Mouse (Mus musculus) ES-Bruce4 (cell line): ENCODE results near the gene Prok2. TPM values are rescaled to one million over a fixed set of nuclear protein-coding genes. Genes with fewer than 3 reads are reported as not detected.
A peak's percentile ranks its signal among the peaks of the same experiment; 100 is the strongest.

Source experiments
- H3K27ac ChIP-seq: 2 replicates; pipeline ENCODE4 v1.5.1; 2012; ENCODE audit warnings: low read length, inconsistent platforms; ENCODE audit not compliant: insufficient read depth
- H3K27me3 ChIP-seq: 2 replicates; pipeline ENCODE4 v1.6.1; 2012; ENCODE audit warnings: mild to moderate bottlenecking, low read length, inconsistent platforms; ENCODE audit not compliant: control insufficient read depth, poor library complexity, insufficient read depth, severe bottlenecking
- H3K36me3 ChIP-seq: 2 replicates; pipeline ENCODE4 v1.6.1; 2012; ENCODE audit warnings: inconsistent platforms, mild to moderate bottlenecking, low read length, moderate library complexity; ENCODE audit not compliant: control insufficient read depth, poor library complexity, insufficient read depth, severe bottlenecking
- H3K4me1 ChIP-seq: one replicate; pipeline ENCODE4 v1.8.1; 2011; ENCODE audit warnings: low read length; ENCODE audit not compliant: control insufficient read depth, insufficient read depth
- H3K4me3 ChIP-seq: 2 replicates; pipeline ENCODE4 v1.5.1; 2011; ENCODE audit warnings: low read depth, mild to moderate bottlenecking, low read length
- H3K9ac ChIP-seq: 2 replicates; pipeline ENCODE4 v1.6.1; 2012; ENCODE audit warnings: low read depth, mild to moderate bottlenecking, inconsistent platforms; ENCODE audit not compliant: poor library complexity, severe bottlenecking
- H3K9me3 ChIP-seq: replicated peaks from 2 replicates; pipeline ENCODE4 v1.6.1; 2012; ENCODE audit warnings: mild to moderate bottlenecking, low read length, inconsistent platforms; ENCODE audit not compliant: control insufficient read depth, poor library complexity, insufficient read depth, severe bottlenecking
- CTCF ChIP-seq: IDR thresholded peaks from one replicate; pipeline ENCODE4 v1.8.1; 2011; ENCODE audit warnings: low read depth, low read length
- EP300 ChIP-seq: IDR thresholded peaks from 2 replicates; pipeline ENCODE4 v1.6.1; 2011; ENCODE audit warnings: low read depth, low read length; ENCODE audit not compliant: insufficient read depth
- POLR2A ChIP-seq: IDR thresholded peaks from one replicate; pipeline ENCODE4 v1.8.1; 2011; ENCODE audit warnings: low read length; ENCODE audit not compliant: insufficient read depth
- polyA plus RNA-seq: library from polyadenylated mRNA; stranded (reverse); fragments of >200 nt; gene quantifications from 2 replicates; pipeline ENCODE4 v1.2.4, GENCODE M21; 2011; ENCODE audit warnings: low read depth; ENCODE audit not compliant: missing spikeins, insufficient read depth, insufficient read length

Prok2 gene
- not detected in 2 replicates for polyA plus RNA-seq

DNA sequence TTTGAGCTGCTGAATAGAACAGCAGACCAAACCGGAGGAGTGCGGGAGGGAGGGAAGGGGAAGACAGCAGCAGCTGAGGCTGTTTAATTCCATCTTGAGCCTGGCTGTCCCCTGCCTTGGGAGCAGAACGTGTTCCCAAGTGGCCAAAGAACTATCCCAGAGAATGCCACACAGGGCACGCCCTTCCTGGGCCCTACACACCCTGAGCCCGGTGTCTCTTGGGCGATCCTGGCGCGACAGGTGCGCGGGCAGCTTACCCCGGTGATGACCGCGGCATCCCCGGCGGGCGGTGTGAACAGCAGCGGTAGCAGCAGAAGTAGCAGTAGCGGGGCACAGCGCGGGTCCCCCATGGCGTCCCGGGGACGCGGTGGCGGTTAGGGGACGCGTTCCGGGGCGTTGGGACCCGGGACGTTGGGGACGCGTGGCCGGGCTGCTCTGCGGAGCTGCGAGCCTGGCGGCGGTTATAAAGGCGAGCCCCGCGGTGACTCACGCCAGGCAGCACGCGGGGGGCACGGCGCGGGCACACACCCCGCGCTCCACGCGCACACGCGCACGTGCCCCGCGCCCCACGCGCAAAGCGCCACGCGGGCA, at the start of gene Prok2:
Gene Prok2 (minus strand): TSS at position 422 of the 591 bp plus-strand sequence.
- Histone ChIP-seq H3K36me3 (no peaks in the 10 kb centered on the region), H3K4me3 (peak within 1 kb of the TSS; percentile 81), H3K9ac (peak within 1 kb of the TSS; percentile 49), H3K27ac (no peak within 1 kb of the TSS), H3K27me3 (peaks cover 4% of the 10 kb centered on the region; the same call in 1 of the 2 replicates), H3K9me3 (no peaks in the 10 kb centered on the region), H3K4me1 (no peaks in the 10 kb centered on the region)
- no peak for TF ChIP-seq POLR2A
- no peak for TF ChIP-seq EP300

DNA sequence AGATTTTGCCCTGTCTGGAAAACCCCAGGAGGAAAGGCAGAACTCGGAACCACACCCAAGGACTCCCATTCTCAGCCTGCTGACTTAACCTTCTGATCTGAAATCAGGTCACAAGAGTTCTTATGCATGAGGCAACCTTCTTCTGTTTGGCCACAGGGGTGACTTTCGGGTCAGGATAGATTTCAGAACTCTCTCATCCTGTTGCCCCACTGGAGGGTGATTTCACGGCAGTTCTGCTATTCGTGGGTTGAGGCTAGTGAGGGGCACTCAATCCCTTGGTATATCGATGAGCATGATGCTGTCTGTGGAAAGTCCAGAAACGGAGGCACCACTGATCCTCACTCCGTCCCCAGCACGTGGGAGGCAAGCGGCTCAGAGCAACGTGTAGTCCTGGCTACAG, 48.5 kb upstream of the Prok2 start:
- Histone ChIP-seq H3K27me3 (no peaks in the 10 kb centered on the region), H3K9me3 (no peaks in the 10 kb centered on the region), H3K4me3 (no peak overlapping the region), H3K9ac (no peak overlapping the region), H3K27ac (no peak overlapping the region), H3K36me3 (no peaks in the 10 kb centered on the region), H3K4me1 (no peaks in the 10 kb centered on the region)
- TF ChIP-seq CTCF (no peak), EP300 (no peak), POLR2A (no peak)

DNA sequence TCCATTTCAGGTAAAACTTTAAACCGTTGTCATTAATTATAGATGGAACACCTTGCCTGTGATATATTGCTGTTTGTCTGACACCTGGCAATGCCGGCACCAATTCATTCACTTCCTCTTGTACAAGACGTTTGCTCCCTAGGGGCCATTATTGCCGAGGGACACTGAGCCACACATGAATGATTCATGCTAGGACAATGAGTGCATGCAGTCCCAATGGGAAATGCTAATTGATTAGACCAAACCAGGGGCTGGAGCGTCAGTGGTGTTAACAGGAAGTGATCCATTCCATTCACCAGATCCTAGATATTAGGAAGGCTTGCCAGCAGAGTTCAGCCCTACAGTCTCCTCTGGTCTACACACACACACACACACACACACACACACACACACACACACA, 42.3 kb upstream of the Prok2 start:
- Histone ChIP-seq H3K4me3 (no peak overlapping the region), H3K9me3 (no peaks in the 10 kb centered on the region), H3K36me3 (no peaks in the 10 kb centered on the region), H3K4me1 (no peaks in the 10 kb centered on the region), H3K9ac (no peak overlapping the region), H3K27ac (no peak overlapping the region), H3K27me3 (no peaks in the 10 kb centered on the region)
- TF ChIP-seq CTCF (no peak), EP300 (no peak), POLR2A (no peak)

DNA sequence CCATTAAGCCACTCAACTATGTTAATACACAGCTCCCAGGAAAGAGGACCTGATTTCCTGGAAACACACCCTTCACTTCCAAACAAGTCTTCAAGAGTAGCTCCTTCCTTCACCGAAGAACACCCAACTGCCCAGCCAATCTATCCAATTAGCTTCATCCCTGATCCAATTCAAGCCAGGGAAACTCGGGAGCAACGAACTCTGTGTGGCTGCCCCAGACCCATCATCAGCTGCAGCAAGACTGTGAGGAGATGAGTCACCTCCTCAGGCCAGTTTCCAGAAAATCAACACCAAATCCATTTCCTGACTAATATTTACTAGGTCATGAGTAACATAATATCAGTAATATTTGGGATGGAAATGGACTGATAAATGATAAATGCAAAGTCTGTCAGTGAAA, 38.7 kb upstream of the Prok2 start:
- Histone ChIP-seq H3K27ac (no peak overlapping the region), H3K27me3 (no peaks in the 10 kb centered on the region), H3K4me3 (no peak overlapping the region), H3K4me1 (no peaks in the 10 kb centered on the region), H3K9ac (no peak overlapping the region), H3K36me3 (no peaks in the 10 kb centered on the region), H3K9me3 (no peaks in the 10 kb centered on the region)
- no peak for TF ChIP-seq EP300
- TF ChIP-seq CTCF, result no peak
- TF ChIP-seq POLR2A, result no peak

DNA sequence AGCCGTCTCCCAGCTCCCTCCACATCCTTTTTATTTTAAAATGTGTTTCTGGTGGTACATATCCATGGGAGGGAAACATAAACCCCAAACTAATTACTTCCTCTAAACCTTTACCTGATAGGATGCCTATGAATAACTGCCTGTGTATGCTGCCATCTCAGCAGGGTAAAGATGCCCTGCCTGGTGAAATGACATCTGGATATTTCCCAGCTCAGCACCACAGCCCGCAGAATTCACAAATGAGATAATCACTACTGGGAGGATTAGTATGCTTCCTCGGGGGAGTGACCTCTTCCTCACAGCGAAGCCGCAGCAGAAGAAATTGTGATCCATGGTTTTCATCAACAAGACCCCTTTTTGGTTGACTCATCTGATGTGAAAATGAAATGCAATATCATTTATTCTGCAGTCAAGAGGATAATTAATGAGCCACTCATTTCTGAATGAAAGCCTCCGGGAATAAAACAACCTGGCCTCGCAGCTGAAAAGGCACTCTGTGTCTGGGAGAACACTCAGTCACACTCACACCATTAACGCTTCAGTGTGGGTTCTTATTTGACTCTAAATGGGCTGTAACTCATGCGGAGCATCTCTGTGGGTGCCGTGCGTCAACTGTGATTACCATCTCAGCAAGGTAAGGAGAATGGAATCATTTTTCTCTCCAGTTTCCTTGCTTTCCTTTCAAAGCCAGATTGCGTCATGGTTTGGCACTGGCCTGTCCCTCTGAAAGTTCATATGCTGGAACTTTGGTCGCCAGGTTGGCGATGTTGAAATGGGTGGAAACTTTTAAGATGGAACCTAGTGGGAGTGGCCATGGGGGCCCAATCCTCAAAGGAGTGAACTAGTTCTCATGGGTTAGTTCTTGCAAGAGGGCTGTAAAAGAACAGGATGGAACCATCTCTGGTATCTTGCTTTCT, 36.1 kb upstream of the Prok2 start:
- Histone ChIP-seq H3K4me1 (no peaks in the 10 kb centered on the region), H3K4me3 (no peak overlapping the region), H3K36me3 (no peaks in the 10 kb centered on the region)

DNA sequence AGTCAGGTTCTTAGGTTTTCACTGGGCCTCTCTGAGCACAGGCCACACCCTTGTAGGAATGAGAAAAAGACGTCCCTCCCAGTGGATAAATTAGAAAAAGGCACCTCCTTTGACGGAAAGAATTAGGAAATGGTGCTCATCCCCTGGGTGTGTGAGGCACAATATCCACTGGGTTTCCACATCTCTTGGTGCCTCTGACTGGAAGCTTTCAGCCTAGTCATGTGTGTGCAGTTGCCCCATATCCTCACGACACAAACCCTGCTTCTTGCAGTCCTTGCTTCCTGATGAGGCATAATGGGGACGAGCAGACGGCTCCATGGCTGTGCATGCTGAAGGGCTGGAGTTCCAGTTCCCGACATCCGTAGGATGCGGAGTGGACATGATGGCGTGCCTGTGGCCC, 29.9 kb upstream of the Prok2 start:
- TF ChIP-seq POLR2A, result no peak
- no peak for TF ChIP-seq CTCF
- TF ChIP-seq EP300, result no peak
- H3K27me3 ChIP-seq, result no peaks in the 10 kb centered on the region
- H3K9me3 ChIP-seq, result no peaks in the 10 kb centered on the region
- no peak overlapping the region for H3K9ac ChIP-seq
- H3K27ac ChIP-seq, result no peak overlapping the region
- no peaks in the 10 kb centered on the region for H3K36me3 ChIP-seq
- no peak overlapping the region for H3K4me3 ChIP-seq
- H3K4me1 ChIP-seq, result no peaks in the 10 kb centered on the region

More for the DNA sequence above, 36.1 kb upstream of the Prok2 start:
- Histone ChIP-seq H3K9me3 (no peaks in the 10 kb centered on the region), H3K27me3 (no peaks in the 10 kb centered on the region), H3K9ac (no peak overlapping the region), H3K27ac (no peak overlapping the region)
- TF ChIP-seq EP300 (no peak), POLR2A (no peak), CTCF (no peak)
